Mouse (Mus musculus) cerebellum, adult 11-12 months (tissue): ENCODE data around the gene Plekhh2.

Experiments used
- DNase-seq: peaks from one replicate; pipeline ENCODE4 v3.0.0; 2022

Gene Plekhh2

DNA sequence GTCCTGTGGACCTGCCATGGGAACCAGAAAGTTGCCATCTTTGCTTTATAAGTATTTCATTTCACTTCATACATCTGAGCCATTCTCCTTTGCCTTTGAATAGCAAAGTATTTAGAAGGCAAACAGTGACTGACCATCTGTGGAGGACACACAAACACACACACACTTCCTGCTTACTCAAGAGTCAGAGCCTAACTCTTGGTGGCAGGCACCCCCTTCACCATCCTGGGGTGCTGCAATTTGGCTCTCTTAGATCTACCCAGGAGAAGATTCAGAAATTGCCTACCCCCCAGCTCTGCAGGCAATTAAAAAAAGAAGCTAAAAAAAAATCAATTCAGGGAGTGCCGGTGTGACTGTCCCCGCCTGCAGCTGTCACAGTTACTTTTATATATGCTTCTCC lies 134.8 kb downstream of the Plekhh2 start:
- no peak for DNase-seq

- no peak for DNase-seq
Observed at GRCm38 (mm10) chr17:84647630-84648029, 135.9 kb downstream of the Plekhh2 start.

DNA sequence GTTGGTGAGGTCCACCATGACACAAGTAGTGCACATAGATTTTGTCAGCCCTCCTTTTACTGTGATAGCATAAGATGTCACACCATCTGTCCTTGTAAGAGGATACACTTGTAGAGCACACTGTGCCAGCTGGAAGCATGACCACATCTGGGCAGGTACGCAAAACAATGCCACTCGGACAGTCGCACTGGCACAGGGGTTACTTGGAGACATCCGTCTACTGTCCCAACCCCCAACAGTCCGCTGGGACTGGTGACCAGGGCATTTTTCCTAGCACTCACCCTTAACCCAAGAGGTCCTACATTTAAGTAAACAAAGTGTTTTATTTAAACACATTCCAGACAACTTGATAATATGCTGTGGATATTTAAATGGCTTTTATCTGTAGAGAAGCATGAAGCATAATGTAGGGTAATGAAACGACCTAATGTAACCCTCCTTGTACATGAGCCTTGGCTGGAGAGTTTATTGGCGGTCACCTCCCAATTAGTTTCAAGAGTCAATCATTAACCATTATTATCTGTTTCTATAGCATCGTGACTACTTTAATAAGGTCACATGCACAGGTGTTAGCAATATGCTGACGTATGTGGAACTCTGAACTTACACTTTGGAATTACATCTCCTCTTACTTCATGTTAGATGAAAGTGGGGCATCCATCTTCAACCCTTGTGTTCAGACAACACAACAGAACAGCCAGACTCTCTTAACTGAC lies 138.8 kb downstream of the Plekhh2 start:
- no peak for DNase-seq

- DNase-seq, result no peak
Observed at GRCm38 (mm10) chr17:84653544-84653943, 141.8 kb downstream of the Plekhh2 start.

DNA sequence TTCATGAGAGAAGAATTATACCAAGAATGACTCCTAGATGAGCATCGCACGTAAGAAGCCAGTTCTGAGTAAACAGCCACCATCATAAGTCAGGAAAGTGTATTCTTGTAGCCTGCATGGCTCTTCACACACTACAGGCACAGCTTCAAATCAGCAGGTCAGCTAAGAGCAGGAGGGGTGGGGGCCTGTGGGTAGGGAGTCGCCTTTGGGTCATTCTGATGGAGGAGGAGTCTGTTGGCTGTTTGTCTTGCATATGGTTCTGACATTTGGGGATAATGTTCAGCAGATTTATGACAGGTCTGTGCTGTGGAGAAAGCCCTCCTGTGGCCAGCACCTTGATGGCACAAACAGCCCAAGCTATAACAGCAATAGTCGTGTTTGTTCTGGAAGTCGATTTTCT lies 144.5 kb downstream of the Plekhh2 start:
- no peak for DNase-seq

- DNase-seq, result no peak
Observed at GRCm38 (mm10) chr17:84656653-84657421, 145.1 kb downstream of the Plekhh2 start.

- DNase-seq, result no peak
Observed at GRCm38 (mm10) chr17:84657422-84657732, 145.7 kb downstream of the Plekhh2 start.

DNA sequence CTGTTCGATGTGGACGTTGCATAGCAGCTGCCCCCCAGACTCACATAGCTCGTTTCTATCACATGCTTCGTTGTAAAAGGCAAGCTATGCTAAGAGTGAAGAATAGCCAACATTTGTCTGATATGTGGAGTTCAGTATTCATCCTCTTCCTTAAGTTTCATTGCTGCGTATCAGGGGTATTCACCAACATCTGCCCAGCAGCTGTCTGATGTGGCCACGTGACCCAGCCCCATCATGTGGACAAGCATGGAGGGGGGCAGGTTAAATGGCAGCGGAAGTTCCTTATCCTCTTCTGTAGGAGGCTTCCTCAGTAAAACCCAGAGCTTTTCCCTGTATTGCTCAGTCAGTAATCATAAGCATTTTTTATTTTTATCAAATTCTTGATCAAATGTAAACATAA lies 146.1 kb downstream of the Plekhh2 start:
- no peak for DNase-seq

DNA sequence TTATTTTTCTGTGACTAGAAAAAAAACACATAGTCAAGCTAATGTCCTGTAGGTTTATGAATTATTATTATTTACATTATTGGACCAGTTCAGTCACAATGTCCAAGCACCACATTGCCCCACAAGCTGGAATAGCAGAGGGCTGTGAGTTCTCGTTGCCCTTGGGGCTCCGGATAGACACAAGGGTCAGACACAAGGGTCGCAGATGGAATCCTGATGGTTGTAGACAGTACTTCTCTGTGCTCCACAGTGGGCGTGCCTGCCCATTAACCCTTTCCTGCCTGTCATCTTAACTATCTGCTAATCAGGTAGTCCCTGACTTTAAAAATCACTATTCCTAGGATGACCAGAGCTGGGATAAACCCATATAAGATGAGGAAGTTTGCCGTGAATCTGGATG lies 146.5 kb downstream of the Plekhh2 start:
- DNase-seq, result no peak

- no peak for DNase-seq
Observed at GRCm38 (mm10) chr17:84658951-84659350, 147.3 kb downstream of the Plekhh2 start.

DNA sequence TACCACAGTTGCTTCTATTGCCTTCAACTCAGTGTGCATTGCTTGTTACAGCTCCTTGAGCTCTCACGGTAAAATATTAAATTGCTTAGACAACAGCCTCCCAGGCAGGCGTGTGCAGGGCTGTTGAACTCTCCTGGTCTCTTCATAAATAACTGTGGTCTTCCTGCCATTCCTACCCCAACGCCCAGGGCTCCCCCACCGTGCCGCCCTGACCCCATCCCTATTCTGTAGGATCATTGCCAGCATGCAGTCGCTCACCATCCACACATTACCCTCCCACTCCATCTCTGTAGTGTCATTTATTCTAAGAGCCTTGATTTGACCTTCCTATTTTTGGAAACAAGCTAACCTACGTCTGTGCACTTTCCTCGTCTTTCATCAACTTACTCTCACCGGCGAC lies 153.4 kb downstream of the Plekhh2 start:
- DNase-seq, result no peak

- DNase-seq, result no peak
Observed at GRCm38 (mm10) chr17:84665691-84666090, 154.0 kb downstream of the Plekhh2 start.

- DNase-seq, result no peak
Observed at GRCm38 (mm10) chr17:84667848-84668247, 156.2 kb downstream of the Plekhh2 start.
